Mouse (Mus musculus) CD8-positive naive resting alpha-beta T cell, adult 2 months (primary cell): ENCODE measurements around the gene Slc37a4.
"Not testable (repeated sequence)": the region's sequence is repeated elsewhere in the genome, so short reads cannot be mapped to it uniquely, and the experiment has no call there.

ENCODE experiments used
- DNase-seq, 2 experiments: peaks; one replicate each; pipeline ENCODE4 v3.0.0; 2022; ENCODE audit warnings: low read depth in 2 of 2, low spot score in 2 of 2

Gene Slc37a4

GRCm38 (mm10) chr9:44432577-44433185, 36.0 kb downstream of the Slc37a4 start:
- no peak for DNase-seq

- no peak for DNase-seq
Measured at GRCm38 (mm10) chr9:44435747-44436146, 39.1 kb downstream of the Slc37a4 start.

GRCm38 (mm10) chr9:44440961-44441360, 44.3 kb downstream of the Slc37a4 start, which contains the start of gene Foxr1:
Gene Foxr1 (minus strand): TSS chr9:44441136.
- no peak for DNase-seq

GRCm38 (mm10) chr9:44444402-44445025, 47.9 kb downstream of the Slc37a4 start:
- DNase-seq, result not testable (repeated sequence)

- DNase-seq, result peak; percentile 30 to 40
Measured at GRCm38 (mm10) chr9:44450387-44450786, 53.7 kb downstream of the Slc37a4 start.
